Mouse (Mus musculus): ENCODE results near the gene Cc2d2b.

The Cc2d2b gene

GRCm38 (mm10) chr19:40762023-40762759, 13.6 kb downstream of the Cc2d2b start:
- DNase-seq = peak in 1 of 2 experiments; percentile 30

DNA sequence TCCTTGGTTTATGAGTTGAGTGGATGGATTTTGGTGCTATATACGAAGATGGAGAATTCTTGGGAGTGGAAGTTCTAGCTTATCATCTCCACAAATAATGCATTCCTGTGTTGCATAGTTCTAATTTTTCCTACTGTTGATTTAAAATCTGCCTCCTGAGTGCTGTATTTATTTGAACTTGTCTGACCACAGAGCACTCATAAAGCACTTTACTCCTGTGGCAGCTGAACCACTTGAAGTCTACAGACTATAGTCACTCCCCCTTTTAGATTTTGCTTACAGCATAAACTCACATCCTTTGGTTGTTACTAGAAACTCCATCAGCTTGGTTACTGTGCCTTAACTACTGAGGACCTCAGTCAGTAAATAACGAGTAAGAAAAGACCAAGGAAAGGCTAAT, 18.6 kb downstream of the Cc2d2b start:
- no peak for DNase-seq

GRCm38 (mm10) chr19:40769341-40769770, 20.8 kb downstream of the Cc2d2b start:
- no peak for DNase-seq

GRCm38 (mm10) chr19:40788004-40788714, 39.6 kb downstream of the Cc2d2b start:
- no peak for DNase-seq

DNA sequence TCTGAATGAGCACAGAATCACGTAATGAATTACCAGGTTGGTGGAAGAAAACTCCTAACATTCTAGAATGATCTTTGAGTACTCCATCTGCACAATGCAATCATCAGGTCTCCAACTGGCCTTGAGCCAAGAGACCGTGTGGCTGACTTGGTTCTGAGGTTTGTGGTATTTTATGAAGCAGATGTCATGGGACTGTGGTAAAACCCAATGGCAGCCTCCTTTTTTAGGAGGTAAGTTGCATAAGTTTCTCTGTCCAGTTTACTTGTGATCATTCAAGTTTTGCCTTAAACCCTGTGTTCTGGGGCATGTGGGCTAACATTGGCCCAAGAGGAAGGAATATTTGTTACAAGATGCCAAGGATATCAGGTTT, 40.1 kb downstream of the Cc2d2b start:
- DNase-seq = no peak

- no peak for DNase-seq
Observed at GRCm38 (mm10) chr19:40805176-40805737, 56.7 kb downstream of the Cc2d2b start.

DNA sequence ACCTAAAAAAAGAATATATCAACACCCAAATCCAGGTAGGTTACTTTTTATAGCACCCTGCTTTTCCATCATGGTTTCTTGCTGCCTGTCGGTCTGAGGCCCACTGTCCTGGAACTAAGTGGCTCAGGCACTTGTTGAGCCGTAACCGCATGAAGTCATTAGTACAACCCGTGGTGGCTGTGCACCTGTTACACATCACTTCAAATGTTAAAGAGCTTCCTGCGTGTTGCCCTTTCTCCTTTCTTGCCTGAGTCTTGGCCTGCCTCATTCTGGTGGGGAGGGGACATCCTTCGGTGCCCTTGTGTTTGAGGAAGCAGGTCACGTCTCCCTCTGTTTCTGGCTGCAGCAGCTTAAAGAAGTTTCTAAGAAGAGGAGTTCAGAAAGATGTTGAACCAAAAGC, 61.3 kb downstream of the Cc2d2b start:
- DNase-seq = no peak

- no peak for DNase-seq
Observed at GRCm38 (mm10) chr19:40811840-40812239, 63.3 kb downstream of the Cc2d2b start.

DNA sequence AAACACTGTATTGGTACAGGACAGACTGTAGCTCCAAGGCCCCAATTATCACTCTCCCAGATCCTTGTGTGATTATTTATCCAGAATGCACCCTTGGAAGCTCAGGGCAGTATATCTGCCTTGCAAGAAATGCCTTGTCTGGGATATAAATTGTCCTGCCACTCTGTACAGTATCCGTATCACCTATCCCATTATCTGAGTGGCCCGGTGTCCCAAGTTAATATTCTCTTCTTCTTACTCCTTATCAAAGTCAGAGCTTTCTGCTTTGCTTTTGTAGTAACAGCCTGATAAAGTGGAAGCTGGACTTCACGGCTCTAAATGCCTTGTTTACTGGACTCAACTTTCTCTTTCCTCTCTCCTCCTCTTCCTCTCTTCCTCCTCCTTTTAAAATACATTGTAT, 64.2 kb downstream of the Cc2d2b start:
- DNase-seq = no peak

- no peak for DNase-seq
Observed at GRCm38 (mm10) chr19:40813385-40813784, 64.8 kb downstream of the Cc2d2b start.

DNA sequence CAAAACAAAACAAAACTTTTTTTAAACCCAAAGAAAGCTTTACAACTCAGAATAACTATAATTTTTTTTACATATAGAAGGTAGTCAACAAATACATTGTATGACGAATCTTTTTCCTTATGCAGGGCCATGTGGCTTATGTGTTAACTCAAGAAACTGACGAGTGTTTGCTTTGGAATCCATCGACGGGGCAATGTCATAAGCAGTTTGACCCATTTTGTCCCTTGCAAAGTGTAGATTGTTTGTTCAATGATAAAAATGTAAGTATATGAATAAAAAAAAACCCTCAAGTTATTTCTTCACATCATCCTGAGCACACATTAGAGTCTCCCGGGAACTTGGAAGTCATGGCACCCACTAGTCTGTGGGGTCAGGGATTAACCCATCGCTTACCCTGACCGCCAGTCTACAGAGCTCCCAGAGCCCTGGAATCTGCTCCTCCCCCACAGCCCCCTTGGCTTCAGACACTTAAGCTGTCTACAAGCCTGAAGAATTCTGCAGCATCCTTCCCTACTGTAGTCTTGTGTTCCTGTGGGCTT, 67.2 kb downstream of the Cc2d2b start:
- no peak for DNase-seq

- no peak for DNase-seq
Observed at GRCm38 (mm10) chr19:40817901-40818532, 69.5 kb downstream of the Cc2d2b start.

DNA sequence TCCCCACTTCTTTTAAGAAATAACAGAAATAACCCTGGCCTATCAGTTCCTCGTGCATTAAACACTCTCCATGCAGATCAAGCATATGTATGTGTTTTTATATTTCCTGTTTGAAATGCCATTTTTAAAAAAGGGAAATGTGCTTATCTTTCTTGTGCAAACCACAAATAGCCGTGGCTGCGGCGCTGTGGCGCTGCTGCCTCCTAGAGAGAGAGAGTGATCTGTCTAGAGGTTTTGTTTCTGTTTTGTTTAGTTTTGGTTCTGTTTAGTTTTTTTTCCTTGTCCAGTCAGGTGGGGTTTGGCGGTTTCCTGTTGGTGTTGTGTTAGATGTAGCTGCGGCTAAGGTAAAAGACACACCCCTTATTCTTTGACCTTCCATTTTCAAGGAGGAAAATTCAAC, 70.2 kb downstream of the Cc2d2b start:
- no peak for DNase-seq

GRCm38 (mm10) chr19:40821306-40821825, 72.8 kb downstream of the Cc2d2b start:
- DNase-seq = no peak

- DNase-seq = no peak
Observed at GRCm38 (mm10) chr19:40825636-40826035, 77.1 kb downstream of the Cc2d2b start.

DNA sequence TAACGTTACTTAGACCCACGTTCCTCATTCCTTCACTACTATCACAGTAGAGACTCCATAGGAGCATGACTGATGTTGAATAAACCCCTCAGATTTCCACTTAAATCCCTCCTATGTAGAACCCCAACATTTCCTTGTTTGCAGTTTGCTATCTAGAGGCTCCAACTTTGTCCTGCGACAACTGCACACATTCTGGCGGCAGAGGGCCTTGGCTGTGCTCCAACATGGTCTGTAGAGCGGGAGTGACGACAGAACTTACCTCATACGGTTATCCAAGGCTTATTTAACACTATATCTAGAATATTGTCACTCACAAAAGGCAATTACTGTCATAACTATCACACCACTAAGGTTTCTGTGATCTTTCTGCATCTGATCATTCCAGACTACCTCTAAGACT, 78.2 kb downstream of the Cc2d2b start:
- DNase-seq = no peak

- no peak for DNase-seq
Observed at GRCm38 (mm10) chr19:40830198-40830597, 81.6 kb downstream of the Cc2d2b start.

DNA sequence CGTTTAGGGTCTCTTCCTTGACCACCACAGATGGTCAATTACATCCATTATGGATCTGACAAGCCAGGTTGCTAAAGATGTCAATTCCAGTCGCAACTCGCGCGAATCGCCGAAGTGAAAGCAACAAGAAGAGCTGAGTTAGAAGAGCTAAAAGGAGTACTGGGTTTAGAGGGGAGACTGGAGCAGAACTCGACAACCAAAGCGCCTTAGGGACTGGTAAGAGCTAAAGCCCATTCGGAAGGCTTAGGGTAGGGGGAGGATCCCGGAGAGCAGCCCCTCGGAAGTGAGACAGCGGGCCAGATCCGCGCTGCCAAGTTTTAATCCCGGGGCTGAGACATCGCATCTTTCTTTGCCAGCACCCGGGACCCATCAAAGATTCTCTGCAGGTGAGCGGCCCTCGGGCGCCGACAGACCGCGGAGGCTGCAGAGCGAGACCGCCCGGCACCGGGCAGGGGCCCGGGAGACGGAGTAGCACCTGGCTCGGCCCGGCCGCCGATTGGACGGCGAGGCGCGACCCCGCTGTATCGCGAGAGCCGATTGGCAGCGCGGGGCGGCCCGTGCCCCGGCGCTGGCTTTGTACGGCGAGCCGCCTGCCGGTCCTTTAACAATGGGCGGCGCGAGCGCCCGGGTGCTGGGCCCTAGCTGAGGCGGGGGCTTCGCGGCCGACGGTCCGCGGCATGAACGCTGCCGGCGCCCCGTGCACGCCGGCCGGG, 82.3 kb downstream of the Cc2d2b start, which contains the start of gene Ccnj:
TSS of gene Ccnj (plus strand) at position 577 of the 713 bp plus-strand sequence.
- peak; percentile 89 to 97 for DNase-seq

DNA sequence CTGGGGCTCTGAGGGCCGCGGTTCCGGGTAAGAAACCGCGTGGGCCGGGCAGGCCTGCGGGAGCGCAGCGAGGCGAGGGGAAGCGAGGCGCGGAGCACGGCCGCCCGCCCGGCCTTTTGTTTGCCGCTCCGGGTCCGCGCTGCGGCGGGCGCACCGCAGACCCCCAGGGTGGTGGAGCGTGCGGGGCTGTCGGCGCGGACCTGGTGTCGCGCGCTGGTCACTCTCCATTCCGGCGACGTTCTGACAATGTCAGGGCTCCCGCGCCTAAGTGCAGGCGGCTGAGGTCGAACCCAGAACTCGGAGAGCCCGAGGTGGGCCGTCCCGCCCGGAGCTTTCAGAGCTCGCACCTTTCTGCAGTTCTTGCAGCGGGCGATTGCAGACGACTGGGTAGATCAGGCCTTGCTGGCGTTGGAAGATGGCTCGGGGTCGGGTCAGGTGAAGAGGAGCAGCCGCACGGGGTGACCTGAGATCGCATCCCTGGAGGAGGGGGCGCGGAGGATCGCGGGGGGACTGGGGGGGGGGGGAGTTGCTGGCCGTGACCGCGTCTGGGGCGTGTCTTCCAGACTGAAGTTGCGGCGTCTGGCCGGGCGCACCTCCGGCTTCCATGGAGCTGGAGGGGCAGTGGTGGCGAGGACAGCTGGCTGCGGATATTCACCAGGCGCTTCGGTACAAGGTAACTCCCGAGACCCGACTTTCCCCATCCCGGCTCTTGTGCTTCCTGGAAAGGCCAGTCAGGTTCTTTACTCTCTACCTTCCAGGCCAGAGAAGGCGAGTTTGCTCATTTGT, 83.1 kb downstream of the Cc2d2b start:
- DNase-seq = peak; percentile 47 to 69

GRCm38 (mm10) chr19:40832361-40832760, 83.8 kb downstream of the Cc2d2b start:
- DNase-seq = no peak

DNA sequence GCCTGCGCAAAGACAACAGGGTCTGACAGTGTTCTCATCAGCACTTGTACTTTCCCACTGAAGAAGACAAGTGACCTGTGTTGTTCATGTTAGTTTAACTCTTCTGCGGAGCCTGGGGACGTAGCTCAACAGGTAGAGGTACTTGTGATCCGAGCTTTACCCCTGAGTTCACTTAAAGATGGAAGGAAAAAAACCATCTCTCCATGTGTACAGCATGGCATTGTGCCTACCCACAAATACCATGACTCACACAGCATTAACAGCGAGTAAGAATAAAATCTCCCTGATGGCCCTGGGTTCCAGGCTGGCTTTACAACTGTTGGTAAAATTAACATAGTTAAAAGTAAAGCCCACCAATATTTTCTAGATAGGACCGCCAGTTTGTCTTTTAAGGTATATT, 85.9 kb downstream of the Cc2d2b start:
- no peak for DNase-seq

Data from kidney, postnatal 25 days (tissue).